1 mouse cellular context compared by ENCODE assay signal in genomic region chr16:92503105-92503504, GRCm38 (mm10).
TF ChIP-seq lines count a peak whose summit lies in the region.

No protein-coding gene starts in this region.

TF ChIP-seq in CH12.LX, 34 proteins besides CTCF, POLR2A, EP300 and RAD21 (continued from another document):
- peak; percentile 99 for TF ChIP-seq CHD1 (IDR thresholded peaks at IDR 0.05; ENCODE audit: low read depth, low read length)
